28 mouse cellular contexts compared by ENCODE assay signal in the genomic region with DNA sequence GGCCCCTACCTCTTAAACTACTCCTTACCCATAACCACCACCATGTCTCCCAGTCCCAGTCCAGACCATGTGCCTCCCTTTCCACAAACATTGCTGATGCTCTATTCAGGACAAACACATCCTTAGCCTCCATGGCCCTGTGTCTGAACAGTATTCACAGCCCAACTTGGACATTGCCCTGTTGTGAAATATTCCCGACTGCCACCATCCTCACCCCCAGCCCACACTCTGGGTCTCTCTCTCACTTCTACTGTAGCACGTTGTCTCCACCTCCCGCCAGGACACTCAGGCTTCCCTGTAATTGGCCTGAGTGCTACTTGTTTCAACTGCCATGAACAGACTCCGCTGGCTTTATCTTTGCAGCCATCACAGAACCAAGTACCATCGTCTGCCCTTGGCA.
DNase-seq lines count a peak whose midpoint lies in the region; ATAC-seq and TF ChIP-seq lines count a peak whose summit lies in the region.
"Had no signal": no experiment of that assay in that cellular context is flagged by ENCODE, and none has a peak within 500 bp of the region (broad histone marks: within the 10 kb centered on the region; RNA-seq: fewer than 3 reads in every experiment).

No protein-coding gene starts in this region.

- TF ChIP-seq CTCF in liver, embryonic 14.5 days (IDR thresholded peaks at IDR 0.05; ENCODE audit: low read depth) = no peak
- TF ChIP-seq CTCF in liver, postnatal 0 days (IDR thresholded peaks at IDR 0.05; ENCODE audit: low read depth) = no peak
- TF ChIP-seq CTCF in gastrocnemius, adult 2 months (IDR thresholded peaks at IDR 0.05) = no peak
- no peak for TF ChIP-seq CTCF in left cerebral cortex, adult 2 months (IDR thresholded peaks at IDR 0.05)

- 79% methylated on average over 5 of the region's 5 CpGs for WGBS in liver, embryonic 11.5 days
- 62% methylated on average over 5 of the region's 5 CpGs for WGBS in liver, embryonic 14.5 days (ENCODE audit: insufficient replicate concordance)
- WGBS in liver, postnatal 0 days (ENCODE audit: insufficient replicate concordance) = 64% methylated on average over 5 of the region's 5 CpGs

- H3K4me1 ChIP-seq in liver, embryonic 11.5 days (replicated peaks; ENCODE audit: control insufficient read depth, insufficient read depth, low read length) = peaks cover 5% of the 10 kb centered on the region; the same call in 1 of the 2 replicates
- H3K4me1 ChIP-seq in liver, embryonic 14.5 days (replicated peaks; ENCODE audit: control insufficient read depth in 2 of 2, insufficient read depth in 2 of 2, low read length in 1 of 2) = peaks cover 0 to 6% of the 10 kb centered on the region in 2 experiments; a peak in 1 of 4 replicates
- peaks cover 12% of the 10 kb centered on the region; the same call in 1 of the 2 replicates for H3K4me1 ChIP-seq in liver, postnatal 0 days (ENCODE audit: insufficient read depth)
- H3K4me1 ChIP-seq: hindbrain, embryonic 13.5 days had no signal

- H3K36me3 ChIP-seq in liver, embryonic 11.5 days (ENCODE audit: control insufficient read depth, insufficient read depth, low read length) = no peaks in the 10 kb centered on the region
- no peaks in the 10 kb centered on the region for H3K36me3 ChIP-seq in liver, embryonic 14.5 days (replicated peaks; ENCODE audit: control insufficient read depth, insufficient read depth, low read depth)
- no peaks in the 10 kb centered on the region for H3K36me3 ChIP-seq in liver, postnatal 0 days (replicated peaks; ENCODE audit: insufficient read depth, low read length)
- H3K36me3 ChIP-seq: embryonic facial prominence, embryonic 12.5 days; embryonic facial prominence, embryonic 15.5 days; heart, embryonic 15.5 days; hindbrain, embryonic 10.5 days; hindbrain, embryonic 13.5 days had no signal

- H3K27ac ChIP-seq in liver, embryonic 11.5 days (ENCODE audit: low read depth, low read length) = no peak overlapping the region
- no peak overlapping the region for H3K27ac ChIP-seq in liver, embryonic 14.5 days
- H3K27ac ChIP-seq in liver, postnatal 0 days (ENCODE audit: low read depth) = no peak overlapping the region
- no peak overlapping the region for H3K27ac ChIP-seq in gastrocnemius, adult 2 months
- H3K27ac ChIP-seq in left cerebral cortex, adult 2 months = no peak overlapping the region
- H3K27ac ChIP-seq: embryonic facial prominence, embryonic 12.5 days; embryonic facial prominence, embryonic 15.5 days; heart, embryonic 15.5 days; hindbrain, embryonic 10.5 days; hindbrain, embryonic 13.5 days had no signal

- TF ChIP-seq EP300 in liver, embryonic 14.5 days (IDR thresholded peaks at IDR 0.05; ENCODE audit: low read depth) = no peak
- no peak for TF ChIP-seq EP300 in liver, postnatal 0 days (IDR thresholded peaks at IDR 0.05; ENCODE audit: low read depth)

- DNase-seq in liver = peak; percentile 24
- no peak for DNase-seq in liver, embryonic 11.5 days (ENCODE audit: low spot score)
- peak in 1 of 3 experiments; percentile 34 for DNase-seq in liver, embryonic 14.5 days (ENCODE audit: low read depth in 3 of 3, low spot score in 3 of 3)
- DNase-seq in liver, postnatal 0 days = no peak
- DNase-seq in gastrocnemius, adult 2 months = no peak
- DNase-seq in layer of hippocampus, adult 9-11 months = no peak
- DNase-seq in left cerebral cortex, adult 2 months (ENCODE audit: extremely low spot score in 1 of 2, low spot score in 2 of 2) = no peak
- DNase-seq: adrenal gland, adult 2 months; adrenal gland, postnatal 14 days; B cell, adult 2 months; cerebellum, adult 11 months; cerebellum, adult 2 months; cerebellum, adult 9-11 months; cerebellum, postnatal 25 days; forebrain, postnatal 0 days; gastrocnemius, postnatal 25 days; heart, adult 18-20 months; heart, postnatal 10 days; heart, postnatal 36 days had no signal

- intact Hi-C loops in gastrocnemius, adult 2 months (cut with DNase I) = no loop called here
- intact Hi-C loops in left cerebral cortex, adult 2 months (cut with DNase I) = no loop called here

- H3K4me2 ChIP-seq in liver, embryonic 11.5 days = no peak overlapping the region
- no peak overlapping the region for H3K4me2 ChIP-seq in liver, embryonic 14.5 days (ENCODE audit: low read depth)
- H3K4me2 ChIP-seq in liver, postnatal 0 days (ENCODE audit: low read depth, low read length) = no peak overlapping the region
- H3K4me2 ChIP-seq: embryonic facial prominence, embryonic 12.5 days; embryonic facial prominence, embryonic 15.5 days; heart, embryonic 12.5 days; heart, embryonic 15.5 days; hindbrain, embryonic 13.5 days had no signal

- H3K4me3 ChIP-seq in liver, embryonic 11.5 days (ENCODE audit: low read depth, low read length) = no peak overlapping the region
- H3K4me3 ChIP-seq in liver, embryonic 14.5 days (ENCODE audit: insufficient read depth in 1 of 2, low read depth in 2 of 2, low read length in 2 of 2) = no peak overlapping the region
- no peak overlapping the region for H3K4me3 ChIP-seq in liver, postnatal 0 days (ENCODE audit: low read depth, low read length)
- no peak overlapping the region for H3K4me3 ChIP-seq in gastrocnemius, adult 2 months
- H3K4me3 ChIP-seq in left cerebral cortex, adult 2 months = no peak overlapping the region
- H3K4me3 ChIP-seq: embryonic facial prominence, embryonic 12.5 days; embryonic facial prominence, embryonic 15.5 days; heart, embryonic 12.5 days; heart, embryonic 15.5 days; hindbrain, embryonic 10.5 days; hindbrain, embryonic 13.5 days had no signal

- no peak for ATAC-seq in liver, embryonic 11.5 days (replicated peaks; ENCODE audit: low FRiP score)
- peak; percentile 50; the same call in 1 of the 2 replicates for ATAC-seq in liver, embryonic 14.5 days (ENCODE audit: insufficient read depth)
- peak; percentile 78 for ATAC-seq in liver, postnatal 0 days
- ATAC-seq: forebrain, embryonic 14.5 days; forebrain, postnatal 0 days had no signal

- H3K9me3 ChIP-seq in liver, embryonic 11.5 days (ENCODE audit: control insufficient read depth, low read length) = no peaks in the 10 kb centered on the region
- no peaks in the 10 kb centered on the region for H3K9me3 ChIP-seq in liver, embryonic 14.5 days (ENCODE audit: control insufficient read depth, low read length)
- H3K9me3 ChIP-seq in liver, postnatal 0 days (ENCODE audit: low read length) = no peaks in the 10 kb centered on the region
- H3K9me3 ChIP-seq: embryonic facial prominence, embryonic 12.5 days; embryonic facial prominence, embryonic 15.5 days; G1E; heart, embryonic 12.5 days; heart, embryonic 15.5 days; hindbrain, embryonic 10.5 days; hindbrain, embryonic 13.5 days had no signal

- no peak overlapping the region for H3K9ac ChIP-seq in liver, embryonic 11.5 days (ENCODE audit: low read depth, low read length)
- no peak overlapping the region for H3K9ac ChIP-seq in liver, embryonic 14.5 days (replicated peaks)
- H3K9ac ChIP-seq in liver, postnatal 0 days (replicated peaks) = no peak overlapping the region
- H3K9ac ChIP-seq: embryonic facial prominence, embryonic 12.5 days; embryonic facial prominence, embryonic 15.5 days; forebrain, postnatal 0 days; heart, embryonic 12.5 days; heart, embryonic 15.5 days; hindbrain, embryonic 13.5 days had no signal

- no peaks in the 10 kb centered on the region; the same call in 1 of the 2 replicates for H3K27me3 ChIP-seq in liver, embryonic 11.5 days (replicated peaks; ENCODE audit: control insufficient read depth, insufficient read depth, low read length)
- no peaks in the 10 kb centered on the region for H3K27me3 ChIP-seq in liver, embryonic 14.5 days (ENCODE audit: control insufficient read depth, insufficient read depth, low read length)
- H3K27me3 ChIP-seq in liver, postnatal 0 days (ENCODE audit: insufficient read depth, low read length) = no peaks in the 10 kb centered on the region
- H3K27me3 ChIP-seq: CH12.LX; embryonic facial prominence, embryonic 12.5 days; embryonic facial prominence, embryonic 15.5 days; heart, embryonic 12.5 days; heart, embryonic 15.5 days; hindbrain, embryonic 13.5 days had no signal
